Mouse (Mus musculus) small intestine, adult 2 months (tissue): Measurements from ENCODE around the gene Lyve1. TPM values are rescaled to one million over a fixed set of nuclear protein-coding genes. Genes with fewer than 3 reads are reported as not detected.

ENCODE experiments used
- H3K27ac ChIP-seq: fragments of 200-500 bp; 2 replicates; pipeline ENCODE4 v1.5.1; 2012; ENCODE audit warnings: low read depth, low read length, control low read depth, inconsistent platforms; ENCODE audit not compliant: insufficient read depth
- H3K27me3 ChIP-seq: fragments of 200-500 bp; 2 replicates; pipeline ENCODE4 v1.6.1; 2012; ENCODE audit warnings: mild to moderate bottlenecking, moderate library complexity, low read length, inconsistent platforms; ENCODE audit not compliant: control insufficient read depth, insufficient read depth
- H3K36me3 ChIP-seq: fragments of 200-500 bp; 2 replicates; pipeline ENCODE4 v1.6.1; 2012; ENCODE audit warnings: mild to moderate bottlenecking, low read length, control low read depth, inconsistent platforms; ENCODE audit not compliant: control insufficient read depth, insufficient read depth
- H3K4me1 ChIP-seq: fragments of 200-500 bp; 2 replicates; pipeline ENCODE4 v1.6.1; 2012; ENCODE audit warnings: low read length, inconsistent platforms, mixed read lengths; ENCODE audit not compliant: control insufficient read depth, insufficient read depth, insufficient read length
- H3K4me3 ChIP-seq: fragments of 200-500 bp; 2 replicates; pipeline ENCODE4 v1.5.1; 2012; ENCODE audit warnings: low read depth, mild to moderate bottlenecking, control low read depth, inconsistent platforms, low read length, moderate library complexity
- CTCF ChIP-seq: fragments of 200-500 bp; IDR thresholded peaks from 2 replicates; pipeline ENCODE4 v1.5.1; 2012; ENCODE audit warnings: low read depth, mild to moderate bottlenecking, control low read depth, inconsistent platforms, low read length, moderate library complexity, mixed read lengths; ENCODE audit not compliant: insufficient replicate concordance, insufficient read length; ENCODE audit errors: extremely low read depth
- POLR2A ChIP-seq: fragments of 200-500 bp; IDR thresholded peaks from 2 replicates; pipeline ENCODE4 v1.6.1; 2012; ENCODE audit warnings: low read depth, mild to moderate bottlenecking, control low read depth, inconsistent platforms, low read length, moderate library complexity
- WGBS: fragments of 180-500 bp; shearing (Covaris S2); methylation state at CpG from one replicate; pipeline ENCODE4 v1.1.7; 2018; 5-methylcytosine and 5-hydroxymethylcytosine counted together
- polyA plus RNA-seq: library from polyadenylated mRNA; depleted of rRNA; stranded (reverse); fragments of >200 nt; gene quantifications from 2 replicates; pipeline ENCODE4 v1.2.3, GENCODE M21; 2012

Lyve1 gene
- polyA plus RNA-seq, 1 experiment, result 8.9 TPM

- peaks cover 33% of the 10 kb centered on the region for H3K36me3 ChIP-seq
- no peak for TF ChIP-seq CTCF
- no peak for TF ChIP-seq POLR2A
- no peak overlapping the region for H3K27ac ChIP-seq
- no peak overlapping the region for H3K4me3 ChIP-seq
- H3K4me1 ChIP-seq, result no peaks in the 10 kb centered on the region
- 17% methylated on average over 3 of the region's 3 CpGs for WGBS
- H3K27me3 ChIP-seq, result no peaks in the 10 kb centered on the region
Observed at GRCm38 (mm10) chr7:110834522-110834921, 28.5 kb downstream of the Lyve1 start.

GRCm38 (mm10) chr7:110834018-110834417 lies 29.0 kb downstream of the Lyve1 start:
- H3K4me1 ChIP-seq, result no peaks in the 10 kb centered on the region
- H3K4me3 ChIP-seq, result no peak overlapping the region
- TF ChIP-seq CTCF (no peak), POLR2A (no peak)
- no peak overlapping the region for H3K27ac ChIP-seq
- WGBS, result 98% methylated on average over 1 of the region's 1 CpGs
- no peaks in the 10 kb centered on the region for H3K27me3 ChIP-seq
- peaks cover 37% of the 10 kb centered on the region for H3K36me3 ChIP-seq

GRCm38 (mm10) chr7:110833024-110833423 lies 30.0 kb downstream of the Lyve1 start:
- no peaks in the 10 kb centered on the region for H3K27me3 ChIP-seq
- H3K27ac ChIP-seq, result no peak overlapping the region
- WGBS, result 56% methylated on average over 1 of the region's 1 CpGs
- no peak overlapping the region for H3K4me3 ChIP-seq
- H3K4me1 ChIP-seq, result no peaks in the 10 kb centered on the region
- no peak for TF ChIP-seq CTCF
- no peak for TF ChIP-seq POLR2A
- peaks cover 40% of the 10 kb centered on the region for H3K36me3 ChIP-seq

- no peak for TF ChIP-seq CTCF
- TF ChIP-seq POLR2A, result no peak
Observed at GRCm38 (mm10) chr7:110823995-110824953, 38.8 kb downstream of the Lyve1 start.

GRCm38 (mm10) chr7:110823593-110823992 lies 39.4 kb downstream of the Lyve1 start:
- H3K36me3 ChIP-seq, result peaks cover 50% of the 10 kb centered on the region
- TF ChIP-seq CTCF (no peak), POLR2A (no peak)
- 78% methylated on average over 4 of the region's 4 CpGs for WGBS

More at GRCm38 (mm10) chr7:110823995-110824953, 38.8 kb downstream of the Lyve1 start:
- Histone ChIP-seq H3K4me1 (no peaks in the 10 kb centered on the region; the same call in 1 of the 2 replicates), H3K36me3 (peaks cover 52% of the 10 kb centered on the region), H3K27ac (no peak overlapping the region), H3K27me3 (no peaks in the 10 kb centered on the region), H3K4me3 (no peak overlapping the region)
- WGBS, result 86% methylated on average over 8 of the region's 8 CpGs

GRCm38 (mm10) chr7:110823076-110823475 lies 40.0 kb downstream of the Lyve1 start:
- Histone ChIP-seq H3K4me1 (no peaks in the 10 kb centered on the region; the same call in 1 of the 2 replicates), H3K4me3 (no peak overlapping the region), H3K27ac (no peak overlapping the region), H3K36me3 (peaks cover 49% of the 10 kb centered on the region), H3K27me3 (no peaks in the 10 kb centered on the region)
- TF ChIP-seq CTCF (no peak), POLR2A (no peak)
- 87% methylated on average over 8 of the region's 8 CpGs for WGBS

More at GRCm38 (mm10) chr7:110823593-110823992, 39.4 kb downstream of the Lyve1 start:
- Histone ChIP-seq H3K27ac (no peak overlapping the region), H3K4me1 (no peaks in the 10 kb centered on the region; the same call in 1 of the 2 replicates), H3K4me3 (no peak overlapping the region), H3K27me3 (no peaks in the 10 kb centered on the region)

GRCm38 (mm10) chr7:110822055-110822454 lies 41.0 kb downstream of the Lyve1 start:
- WGBS, result 69% methylated on average over 4 of the region's 4 CpGs
- H3K27me3 ChIP-seq, result no peaks in the 10 kb centered on the region
- no peak overlapping the region for H3K4me3 ChIP-seq
- no peaks in the 10 kb centered on the region; the same call in 1 of the 2 replicates for H3K4me1 ChIP-seq
- no peak for TF ChIP-seq POLR2A
- no peak for TF ChIP-seq CTCF
- H3K27ac ChIP-seq, result no peak overlapping the region
- H3K36me3 ChIP-seq, result peaks cover 47% of the 10 kb centered on the region
